Mouse (Mus musculus): ENCODE data around the gene Gm37240. TPM values are rescaled to one million over a fixed set of nuclear protein-coding genes. Genes with fewer than 3 reads are reported as not detected.

Gene Gm37240
- total and polyA plus RNA-seq, 2 experiments from 2014 or later = 0.43 to 1.9 TPM

- no peak overlapping the region for H3K9ac ChIP-seq (replicated peaks; ENCODE audit: low read length, poor library complexity, severe bottlenecking)
- no peak for TF ChIP-seq CTCF (IDR thresholded peaks at IDR 0.05)
- H3K36me3 ChIP-seq (ENCODE audit: insufficient read depth, low read length) = no peaks in the 10 kb centered on the region
- no peaks in the 10 kb centered on the region for H3K9me3 ChIP-seq (ENCODE audit: low read length)
- DNase-seq (ENCODE audit: low spot score) = no peak
- H3K4me1 ChIP-seq (ENCODE audit: insufficient read depth, low read length) = peaks cover 2% of the 10 kb centered on the region; the same call in 1 of the 2 replicates
- H3K4me3 ChIP-seq (ENCODE audit: low read depth, low read length) = no peak overlapping the region
- no peaks in the 10 kb centered on the region for H3K27me3 ChIP-seq (ENCODE audit: insufficient read depth, low read length)
- no peak overlapping the region for H3K27ac ChIP-seq (ENCODE audit: low read depth, low read length)
- no peak for ATAC-seq (ENCODE audit: low FRiP score)
- WGBS = 88% methylated on average over 10 of the region's 10 CpGs
- H3K4me2 ChIP-seq (ENCODE audit: low read depth, low read length, poor library complexity, severe bottlenecking) = no peak overlapping the region
These were observed 222.6 kb downstream of the Gm37240 start for GRCm38 (mm10) chr3:85664591-85665171.

GRCm38 (mm10) chr3:85663826-85664225 lies 223.5 kb downstream of the Gm37240 start:
- Histone ChIP-seq H3K4me3 (ENCODE audit: low read depth, low read length) (no peak overlapping the region), H3K4me2 (ENCODE audit: low read depth, low read length, poor library complexity, severe bottlenecking) (no peak overlapping the region), H3K27me3 (ENCODE audit: insufficient read depth, low read length) (no peaks in the 10 kb centered on the region), H3K9me3 (ENCODE audit: low read length) (no peaks in the 10 kb centered on the region), H3K36me3 (ENCODE audit: insufficient read depth, low read length) (no peaks in the 10 kb centered on the region), H3K4me1 (ENCODE audit: insufficient read depth, low read length) (peaks cover 2% of the 10 kb centered on the region; the same call in 1 of the 2 replicates), H3K9ac (replicated peaks; ENCODE audit: low read length, poor library complexity, severe bottlenecking) (no peak overlapping the region), H3K27ac (ENCODE audit: low read depth, low read length) (no peak overlapping the region)
- DNase-seq (ENCODE audit: low spot score) (no peak), ATAC-seq (ENCODE audit: low FRiP score) (no peak)
- TF ChIP-seq CTCF (IDR thresholded peaks at IDR 0.05) = no peak
- WGBS = 77% methylated on average over 5 of the region's 5 CpGs

- DNase-seq (ENCODE audit: low spot score) (no peak), ATAC-seq (ENCODE audit: low FRiP score) (no peak)
- no peak for TF ChIP-seq CTCF (IDR thresholded peaks at IDR 0.05)
- Histone ChIP-seq H3K4me2 (ENCODE audit: low read depth, low read length, poor library complexity, severe bottlenecking) (no peak overlapping the region), H3K4me3 (ENCODE audit: low read depth, low read length) (no peak overlapping the region), H3K4me1 (ENCODE audit: insufficient read depth, low read length) (no peaks in the 10 kb centered on the region), H3K9me3 (ENCODE audit: low read length) (no peaks in the 10 kb centered on the region), H3K9ac (replicated peaks; ENCODE audit: low read length, poor library complexity, severe bottlenecking) (no peak overlapping the region), H3K27ac (ENCODE audit: low read depth, low read length) (no peak overlapping the region), H3K36me3 (ENCODE audit: insufficient read depth, low read length) (no peaks in the 10 kb centered on the region), H3K27me3 (ENCODE audit: insufficient read depth, low read length) (no peaks in the 10 kb centered on the region)
- WGBS = 73% methylated on average over 10 of the region's 10 CpGs
These were observed 225.1 kb downstream of the Gm37240 start for GRCm38 (mm10) chr3:85661926-85662813.

GRCm38 (mm10) chr3:85659681-85660080 lies 227.6 kb downstream of the Gm37240 start:
- DNase-seq (ENCODE audit: low spot score) (no peak), ATAC-seq (ENCODE audit: low FRiP score) (no peak)
- no peak for TF ChIP-seq CTCF (IDR thresholded peaks at IDR 0.05)
- WGBS = 88% methylated on average over 7 of the region's 7 CpGs
- H3K9ac ChIP-seq (replicated peaks; ENCODE audit: low read length, poor library complexity, severe bottlenecking) = no peak overlapping the region
- H3K27me3 ChIP-seq (ENCODE audit: insufficient read depth, low read length) = no peaks in the 10 kb centered on the region
- H3K4me2 ChIP-seq (ENCODE audit: low read depth, low read length, poor library complexity, severe bottlenecking) = no peak overlapping the region
- no peaks in the 10 kb centered on the region for H3K9me3 ChIP-seq (ENCODE audit: low read length)
- no peak overlapping the region for H3K27ac ChIP-seq (ENCODE audit: low read depth, low read length)
- H3K4me3 ChIP-seq (ENCODE audit: low read depth, low read length) = no peak overlapping the region
- no peaks in the 10 kb centered on the region for H3K36me3 ChIP-seq (ENCODE audit: insufficient read depth, low read length)
- H3K4me1 ChIP-seq (ENCODE audit: insufficient read depth, low read length) = no peaks in the 10 kb centered on the region

- WGBS = 96% methylated on average over 3 of the region's 3 CpGs
- no peak for ATAC-seq (ENCODE audit: low FRiP score)
- H3K27ac ChIP-seq (ENCODE audit: low read depth, low read length) = no peak overlapping the region
These were observed 231.8 kb downstream of the Gm37240 start for GRCm38 (mm10) chr3:85655538-85655937.

More at GRCm38 (mm10) chr3:85655538-85655937, 231.8 kb downstream of the Gm37240 start:
- TF ChIP-seq CTCF (IDR thresholded peaks at IDR 0.05) = no peak
- no peak overlapping the region for H3K4me2 ChIP-seq (ENCODE audit: low read depth, low read length, poor library complexity, severe bottlenecking)
- no peaks in the 10 kb centered on the region for H3K4me1 ChIP-seq (ENCODE audit: insufficient read depth, low read length)
- H3K4me3 ChIP-seq (ENCODE audit: low read depth, low read length) = no peak overlapping the region
- no peak overlapping the region for H3K9ac ChIP-seq (replicated peaks; ENCODE audit: low read length, poor library complexity, severe bottlenecking)
- H3K27me3 ChIP-seq (ENCODE audit: insufficient read depth, low read length) = no peaks in the 10 kb centered on the region
- H3K9me3 ChIP-seq (ENCODE audit: low read length) = no peaks in the 10 kb centered on the region
- H3K36me3 ChIP-seq (ENCODE audit: insufficient read depth, low read length) = no peaks in the 10 kb centered on the region
- no peak for DNase-seq (ENCODE audit: low spot score)

Measured in midbrain, postnatal 0 days (tissue).